Mouse (Mus musculus) liver, postnatal 0 days (tissue): ENCODE data around the gene Prkab1.

ENCODE experiments used
- CTCF ChIP-seq: sonication (generic); IDR thresholded peaks from 2 replicates; pipeline ENCODE4 v1.5.1; 2016; ENCODE audit warnings: antibody characterized with exemption, low read depth
- EP300 ChIP-seq: IDR thresholded peaks from 2 replicates; pipeline ENCODE4 v1.6.1; 2016; ENCODE audit warnings: antibody characterized with exemption, low read depth, mild to moderate bottlenecking

GRCm38 (mm10) chr5:115975672-115976071 is 48.6 kb downstream of the Prkab1 start:
- TF ChIP-seq CTCF (no peak), EP300 (no peak)
